Mouse (Mus musculus) CD4-positive helper T cell, adult 2 months (primary cell): ENCODE results near the gene Casp7.

Experiments used
- DNase-seq: peaks from one replicate; pipeline ENCODE4 v3.0.0-alpha.2; 2012; ENCODE audit warnings: low read depth, missing footprints, low spot score

Gene Casp7

DNA sequence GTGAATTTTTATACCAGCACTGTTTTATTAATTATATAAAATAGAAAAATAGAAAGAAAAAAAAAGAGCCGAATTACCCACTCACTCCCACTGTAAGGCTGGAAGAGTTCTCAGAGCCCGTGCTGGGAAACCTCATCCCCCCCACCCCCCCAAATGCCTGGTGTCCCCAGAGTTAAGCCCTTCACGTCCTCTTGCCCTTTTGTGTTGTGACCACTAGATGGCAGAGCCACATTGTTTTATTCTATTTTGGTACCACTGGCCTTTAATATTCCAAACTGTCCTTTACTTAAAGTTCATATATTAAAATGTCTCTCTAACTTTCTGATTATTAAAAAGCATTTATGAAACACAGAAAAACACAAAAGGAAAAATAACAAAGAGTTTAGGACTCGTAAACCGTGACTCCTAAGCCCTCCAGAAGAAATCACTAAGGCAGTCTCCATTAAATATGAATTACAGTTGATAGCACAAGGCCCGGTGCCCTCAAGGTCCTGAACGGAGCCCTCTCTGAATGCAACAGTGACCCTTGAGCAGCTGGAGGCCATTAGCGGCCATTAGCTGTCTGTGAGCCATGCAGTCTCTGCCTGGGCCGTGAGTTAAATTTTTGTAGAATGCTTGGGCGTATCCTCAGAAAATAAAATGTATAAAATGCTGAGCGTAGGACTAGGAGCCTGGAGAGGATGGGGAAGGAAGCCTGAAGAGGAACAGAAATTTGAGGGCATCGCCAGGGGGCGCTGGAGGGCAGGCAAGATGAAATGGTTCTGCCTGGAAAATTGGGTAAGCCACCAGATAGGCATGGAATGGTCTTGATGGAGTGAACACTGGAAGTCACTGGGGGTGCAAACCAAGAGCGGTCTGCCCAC is 25.8 kb downstream of the Casp7 start:
- DNase-seq: peak; percentile 29

DNA sequence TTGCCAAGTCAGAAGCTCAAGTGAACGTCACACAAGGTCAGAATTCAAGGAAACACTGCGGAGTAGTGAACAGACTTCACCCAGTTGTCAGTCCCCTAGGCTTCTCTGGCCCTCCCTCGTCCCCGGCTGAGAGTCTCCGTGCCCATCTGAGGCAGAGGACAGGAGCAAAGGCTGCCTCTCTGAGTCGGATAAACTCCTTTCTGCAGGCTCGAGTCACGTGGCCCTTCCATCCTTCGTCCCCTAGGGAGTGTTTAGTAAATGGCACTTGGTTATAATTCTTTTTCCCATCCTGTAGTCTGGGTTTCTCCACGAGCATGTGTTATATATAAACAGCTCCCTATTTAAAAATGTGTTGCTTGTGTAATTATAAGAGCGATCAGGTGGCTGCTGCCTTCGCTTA is 26.4 kb downstream of the Casp7 start:
- DNase-seq: no peak

DNA sequence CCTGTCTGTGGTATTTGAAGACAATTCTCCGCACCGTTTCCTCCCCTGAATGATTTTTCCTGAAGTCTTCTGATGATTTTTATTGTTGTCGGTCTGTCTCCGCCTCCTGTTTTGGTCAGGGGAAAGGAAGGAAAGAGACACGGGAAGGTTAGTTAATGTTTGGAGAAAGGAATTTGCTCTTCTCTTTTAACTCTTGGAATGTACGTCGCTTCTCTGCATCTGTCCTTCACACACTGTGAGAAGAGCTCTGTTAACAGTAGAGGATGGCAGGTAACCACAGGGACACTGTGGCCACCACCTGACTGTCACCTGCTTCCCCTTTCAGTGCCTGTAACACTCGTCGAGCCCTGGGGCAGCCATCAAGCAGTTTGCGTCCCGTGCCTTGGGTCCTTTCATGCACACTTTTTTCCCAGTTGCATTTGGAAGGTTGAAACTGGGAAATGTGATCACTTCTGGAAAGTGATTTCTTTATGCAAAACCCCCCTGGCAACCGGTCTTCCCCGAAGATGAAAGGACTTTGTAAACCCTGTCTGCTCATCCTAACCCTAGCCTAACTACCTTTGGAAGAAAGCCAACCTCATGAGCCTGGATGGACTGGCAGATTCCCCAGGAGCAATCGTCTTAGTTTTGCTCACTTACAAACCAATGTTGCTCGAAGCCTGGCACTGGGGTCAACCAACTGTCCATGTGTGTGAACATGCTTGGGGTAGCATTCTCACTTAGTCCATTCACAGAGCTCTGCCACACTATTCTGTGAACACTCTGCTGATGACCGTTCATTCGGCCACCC is 27.9 kb downstream of the Casp7 start:
- DNase-seq: no peak

DNA sequence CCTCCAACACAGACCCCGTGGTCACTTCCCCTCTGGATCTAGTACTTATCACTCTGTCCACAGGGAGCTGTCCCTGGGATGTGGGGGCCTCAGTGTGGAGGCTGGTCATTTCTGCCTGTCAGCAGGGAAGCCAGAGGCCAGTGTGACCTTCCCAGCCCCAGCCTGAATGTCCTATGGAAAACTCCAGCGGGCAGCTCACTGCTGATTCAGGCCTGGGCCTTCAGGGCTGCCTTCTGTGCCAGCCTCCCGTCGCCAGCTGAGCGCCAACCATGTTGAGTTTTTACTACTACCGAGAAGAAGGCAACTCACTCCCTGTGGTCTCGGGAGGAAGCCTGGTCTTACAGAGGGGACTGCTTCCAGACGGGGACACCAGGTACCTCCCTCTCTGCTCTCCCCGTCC is 28.6 kb downstream of the Casp7 start:
- DNase-seq: no peak

DNA sequence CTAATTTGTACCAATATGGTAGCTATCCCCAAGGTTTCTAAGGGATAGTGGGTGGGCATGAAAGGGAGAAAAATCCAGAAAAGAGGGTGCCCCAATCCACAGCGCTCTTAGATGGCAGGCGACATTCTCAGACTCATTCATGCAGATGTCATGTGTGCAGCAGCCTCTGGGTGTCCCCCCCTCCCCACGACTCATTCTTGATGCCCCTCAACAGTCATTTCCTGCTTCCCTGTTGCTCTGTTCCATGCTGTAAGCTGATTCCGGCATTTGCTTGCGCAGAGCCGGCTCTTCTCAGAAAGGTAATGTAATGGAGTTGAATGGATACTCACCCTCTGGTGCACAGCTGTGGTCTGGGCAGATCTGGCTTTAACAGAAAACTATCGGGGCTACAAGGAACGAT is 33.4 kb downstream of the Casp7 start:
- no peak for DNase-seq

DNA sequence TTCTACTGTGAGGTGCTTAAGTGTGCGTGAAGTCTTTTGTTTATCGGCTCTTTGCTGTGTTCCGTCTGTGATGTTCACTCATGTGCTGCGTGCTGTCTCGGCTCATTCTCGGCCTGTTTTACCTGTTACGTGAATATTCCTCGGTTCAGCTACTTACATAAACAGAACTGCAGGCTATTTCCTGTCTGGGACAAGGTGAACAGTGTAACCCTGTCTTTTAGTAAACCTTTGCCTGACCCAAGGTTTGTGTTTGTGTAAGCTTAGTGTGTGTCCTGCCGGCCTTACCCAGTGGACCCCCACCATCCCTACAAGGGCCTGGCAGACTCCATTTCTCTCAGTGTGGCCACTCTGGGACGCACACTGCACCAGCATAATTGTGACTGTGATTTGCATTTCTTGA is 35.8 kb downstream of the Casp7 start:
- no peak for DNase-seq

DNA sequence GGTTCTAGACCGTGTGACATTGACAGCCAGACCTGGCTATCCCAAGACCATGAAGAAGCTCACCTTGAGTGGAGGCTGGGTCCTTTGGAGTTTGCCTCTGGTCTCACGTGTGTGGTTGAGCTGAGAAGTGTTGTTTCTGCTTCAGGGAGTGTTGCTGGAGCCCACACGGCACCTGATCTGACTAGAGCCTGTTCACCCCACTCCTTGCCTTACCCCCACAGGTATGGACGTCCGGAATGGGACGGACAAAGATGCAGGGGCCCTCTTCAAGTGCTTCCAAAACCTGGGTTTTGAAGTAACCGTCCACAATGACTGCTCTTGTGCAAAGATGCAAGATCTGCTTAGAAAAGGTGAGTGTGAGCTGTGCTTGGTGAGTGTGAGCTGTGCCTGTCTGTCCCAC is 36.7 kb downstream of the Casp7 start:
- DNase-seq: no peak

DNA sequence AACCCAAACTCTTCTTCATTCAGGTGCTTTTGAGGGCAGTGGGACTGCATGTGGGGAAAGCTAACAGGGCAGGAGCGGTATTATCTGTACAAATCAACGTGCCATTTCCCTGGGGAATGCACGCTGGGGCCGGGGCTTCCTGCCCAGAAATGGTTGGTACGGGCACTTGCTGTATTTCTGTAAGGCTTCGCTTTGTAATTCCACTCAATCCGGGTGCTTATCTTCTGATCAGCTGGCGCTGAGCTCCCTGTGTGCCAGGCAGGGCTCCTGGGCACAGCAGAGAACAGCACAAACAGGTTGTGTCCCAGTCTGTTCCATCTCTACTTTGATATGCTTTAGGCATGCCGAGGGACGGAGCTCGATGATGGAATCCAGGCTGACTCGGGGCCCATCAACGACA is 39.5 kb downstream of the Casp7 start:
- no peak for DNase-seq

DNA sequence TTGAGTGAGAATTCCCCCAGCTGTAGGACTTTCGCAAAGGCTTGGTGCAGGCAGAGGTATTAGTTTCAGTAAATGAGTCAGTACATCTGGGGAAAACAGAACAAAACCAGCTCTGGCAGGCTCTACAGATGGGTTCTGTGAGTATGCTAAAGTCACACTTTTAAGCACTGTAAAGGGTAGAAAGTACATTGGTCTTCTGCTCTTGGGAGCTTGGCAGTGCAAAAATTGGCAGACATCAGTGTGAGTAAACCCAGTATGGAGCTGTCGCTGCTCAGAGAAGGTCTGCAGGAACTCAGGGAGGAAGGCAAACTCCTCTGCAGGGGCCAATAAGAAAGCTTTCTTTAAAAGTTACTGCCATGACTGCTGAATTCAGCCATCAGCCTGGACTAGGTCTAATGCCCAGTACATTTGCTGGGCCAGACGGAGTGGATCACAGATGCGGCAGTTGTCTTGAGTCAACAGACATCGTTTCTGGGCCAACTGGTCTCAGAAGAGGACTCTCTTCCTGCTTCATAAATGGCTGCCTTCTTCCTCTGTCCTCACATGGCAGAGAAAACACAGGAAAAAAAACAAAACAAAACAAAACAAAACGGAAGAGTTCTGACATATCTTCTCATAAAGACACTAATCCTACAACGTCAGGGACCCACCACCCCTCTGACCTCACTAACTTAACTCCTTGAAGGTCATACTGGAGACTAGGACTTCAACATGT is 41.6 kb downstream of the Casp7 start:
- DNase-seq: no peak

DNA sequence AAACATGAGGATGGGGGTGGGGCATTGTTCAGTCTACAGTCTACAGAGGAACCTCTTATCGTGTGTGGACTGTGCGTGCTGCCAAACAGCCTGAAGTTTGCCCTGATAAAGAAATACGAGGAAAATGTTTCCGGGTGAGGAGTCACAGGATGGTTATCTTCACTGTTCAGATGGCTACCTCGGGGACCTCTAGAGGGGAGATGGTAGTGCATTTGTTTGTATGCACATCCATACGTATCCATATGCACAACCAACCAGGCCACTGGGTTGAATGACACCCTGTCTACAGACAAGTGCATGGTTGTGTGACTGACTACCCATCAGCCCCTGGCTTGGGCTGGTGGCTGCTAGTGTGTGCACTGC is 42.1 kb downstream of the Casp7 start:
- no peak for DNase-seq

DNA sequence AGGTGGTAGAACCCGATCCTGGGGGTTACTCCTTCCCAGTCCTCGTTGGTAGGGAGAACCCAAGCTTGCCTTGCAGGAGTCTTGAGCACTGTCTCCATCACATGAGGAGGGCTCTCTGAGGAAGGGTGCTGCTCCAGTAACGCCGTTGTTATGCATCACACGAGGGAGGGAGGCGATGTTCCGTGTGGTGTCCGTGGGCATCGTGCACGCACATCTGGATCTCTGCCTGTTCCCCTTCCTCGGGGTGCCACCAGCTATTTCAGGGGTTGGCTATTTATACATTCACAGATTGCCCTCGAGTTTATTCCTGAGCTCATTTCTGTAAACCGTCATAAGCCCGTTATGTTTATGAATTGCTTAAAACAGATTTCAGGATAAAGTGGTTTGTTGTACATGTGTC is 46.5 kb downstream of the Casp7 start:
- DNase-seq: no peak

DNA sequence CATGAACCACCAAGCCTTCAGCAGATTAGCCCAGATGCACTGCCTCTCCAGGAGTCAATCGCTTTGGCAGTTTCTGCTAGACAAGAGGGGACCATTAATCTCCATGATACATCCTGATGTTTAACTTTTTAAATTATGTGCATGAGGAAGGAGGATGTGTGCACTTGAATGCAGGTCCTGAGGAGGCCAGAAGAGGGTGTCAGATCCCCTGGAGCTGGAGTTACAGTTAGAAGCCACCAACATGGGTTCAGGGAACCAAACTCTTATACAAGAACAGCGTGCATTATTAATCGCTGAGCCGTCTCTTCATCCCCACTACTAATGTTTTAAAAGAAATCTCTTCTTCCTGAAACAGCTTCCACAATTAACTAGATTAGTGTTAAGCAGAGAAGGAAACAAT is 51.9 kb downstream of the Casp7 start:
- no peak for DNase-seq

DNA sequence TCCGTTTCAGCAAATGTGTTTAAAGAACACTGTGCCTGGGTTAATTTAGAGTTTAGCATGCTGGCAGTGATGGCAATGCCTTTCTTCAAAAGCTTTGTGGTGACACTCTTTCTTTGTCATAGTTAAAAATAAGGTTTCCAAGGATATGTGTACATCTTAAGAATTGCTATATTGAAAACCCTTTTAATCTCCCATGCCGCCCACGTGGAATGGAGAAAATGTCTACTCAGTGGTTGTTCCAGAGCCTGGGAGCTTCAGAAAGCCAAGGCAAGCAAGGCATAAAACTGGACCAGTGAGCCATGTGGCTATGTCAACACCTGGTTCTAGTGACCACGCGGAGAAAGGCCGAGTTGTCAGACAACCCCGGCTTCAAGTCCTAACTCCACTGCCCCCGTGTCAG is 52.6 kb downstream of the Casp7 start:
- DNase-seq: no peak

DNA sequence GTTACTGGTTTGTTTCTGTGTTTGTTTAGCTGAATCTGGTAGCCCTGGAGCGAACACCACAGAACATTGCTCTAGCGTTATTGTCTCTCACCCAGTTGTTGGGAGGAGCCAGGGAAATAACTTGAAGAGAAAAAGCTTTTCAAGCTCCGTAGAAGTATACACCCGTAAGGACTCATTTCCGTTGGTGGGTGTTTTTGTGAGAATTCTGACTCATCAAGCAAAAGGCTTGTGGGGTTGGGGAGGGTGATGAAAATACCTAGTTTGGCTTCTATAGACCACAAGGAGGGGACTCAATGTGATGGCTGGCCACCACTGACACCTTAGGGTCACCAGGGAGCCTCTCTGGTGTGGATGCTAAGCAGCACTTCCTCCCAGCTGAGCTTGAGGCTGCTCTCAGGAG is 54.0 kb downstream of the Casp7 start:
- DNase-seq: peak; percentile 55

DNA sequence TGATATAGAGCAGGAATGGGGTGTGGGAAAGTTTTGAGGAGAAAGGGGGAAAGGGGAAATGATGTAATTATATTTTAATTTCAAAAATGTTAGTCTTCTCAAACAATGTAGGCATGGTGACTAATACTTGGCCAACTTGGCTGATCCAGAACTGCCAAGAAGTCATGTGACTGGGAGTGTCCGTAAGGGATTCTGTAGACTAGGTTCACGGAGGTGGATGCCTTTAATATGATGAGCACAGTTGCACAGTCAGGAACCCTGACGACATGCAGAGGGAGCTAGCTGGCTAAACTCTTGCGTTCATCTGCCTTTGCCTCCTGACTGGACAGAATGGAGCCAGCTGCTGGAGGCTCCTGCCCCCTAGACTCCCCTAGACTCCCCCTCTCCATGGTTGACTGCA is 54.9 kb downstream of the Casp7 start:
- no peak for DNase-seq

DNA sequence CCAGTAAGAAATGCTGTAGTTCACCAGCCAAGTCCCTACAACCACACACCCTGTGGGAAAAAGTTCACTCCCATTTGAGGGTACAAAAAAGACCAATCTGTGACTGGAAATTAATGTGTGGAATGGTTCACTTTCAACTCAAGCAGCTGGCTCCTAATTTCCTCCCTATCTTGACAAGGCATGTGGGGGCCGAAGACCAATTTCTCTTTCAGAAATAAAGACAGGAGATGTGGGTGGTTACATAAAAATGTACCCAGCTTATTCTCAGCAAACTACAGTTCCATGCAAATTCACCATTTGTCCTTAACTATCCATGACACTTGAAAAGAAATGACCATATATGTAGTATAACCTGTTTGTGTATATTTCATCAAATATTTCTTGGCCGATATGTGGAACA is 55.5 kb downstream of the Casp7 start:
- DNase-seq: no peak

DNA sequence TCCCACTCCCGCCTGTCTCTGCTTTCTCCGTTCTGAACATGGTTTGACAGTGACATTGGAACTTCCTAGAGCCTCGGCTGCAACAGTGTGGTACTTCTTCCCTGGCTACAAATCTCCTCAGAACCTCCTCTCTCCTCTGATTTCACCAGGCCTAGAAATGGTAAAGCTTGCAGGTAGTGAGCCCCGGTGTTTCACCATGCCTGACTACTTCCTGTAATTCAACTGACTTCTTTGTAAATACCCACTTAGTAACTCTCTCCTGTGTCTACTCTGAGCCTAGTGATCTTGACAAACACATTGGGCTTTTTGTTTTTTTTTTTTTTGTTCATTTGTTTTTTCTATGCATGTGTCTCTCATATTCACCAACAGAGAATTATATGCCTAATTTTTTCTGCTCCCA is 57.9 kb downstream of the Casp7 start:
- no peak for DNase-seq

DNA sequence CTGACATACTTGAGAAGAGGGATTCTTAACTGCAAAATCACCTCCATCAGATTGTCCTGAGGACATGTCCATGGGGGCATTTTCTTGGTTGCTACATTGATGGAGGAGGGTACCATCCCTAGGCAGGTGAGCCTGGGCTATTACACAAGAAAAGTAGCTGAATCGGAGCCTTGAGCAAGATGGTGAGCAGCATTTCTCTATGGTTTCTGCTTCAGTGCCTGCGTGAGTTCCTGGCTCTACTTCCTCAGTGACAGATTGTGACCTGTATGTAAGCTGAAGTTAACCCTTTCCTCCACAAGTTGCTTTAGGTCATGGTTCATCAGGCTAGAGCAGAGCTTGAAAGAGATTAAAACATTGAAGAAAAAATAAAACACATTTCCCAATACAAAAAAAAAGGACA is 58.4 kb downstream of the Casp7 start:
- DNase-seq: no peak

DNA sequence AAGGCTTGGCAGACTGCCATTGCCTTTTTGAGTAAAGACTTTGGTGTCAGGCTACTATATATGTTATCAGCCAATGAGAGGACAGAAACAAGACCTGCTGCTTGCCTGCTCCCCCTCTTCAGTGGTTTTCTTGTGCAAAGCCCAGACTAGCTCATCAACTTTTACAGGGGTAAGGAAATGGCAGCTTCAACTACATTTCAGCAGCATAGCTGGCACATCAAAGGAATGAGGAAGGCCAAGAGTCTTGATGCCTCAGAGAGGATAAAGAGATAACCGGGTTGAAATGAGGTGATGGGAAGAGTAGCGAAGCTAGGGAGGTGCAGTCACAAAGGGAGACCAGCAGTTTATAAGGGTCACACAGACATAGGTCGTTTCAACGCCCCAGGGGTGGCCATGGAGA is 60.6 kb downstream of the Casp7 start:
- DNase-seq: no peak

DNA sequence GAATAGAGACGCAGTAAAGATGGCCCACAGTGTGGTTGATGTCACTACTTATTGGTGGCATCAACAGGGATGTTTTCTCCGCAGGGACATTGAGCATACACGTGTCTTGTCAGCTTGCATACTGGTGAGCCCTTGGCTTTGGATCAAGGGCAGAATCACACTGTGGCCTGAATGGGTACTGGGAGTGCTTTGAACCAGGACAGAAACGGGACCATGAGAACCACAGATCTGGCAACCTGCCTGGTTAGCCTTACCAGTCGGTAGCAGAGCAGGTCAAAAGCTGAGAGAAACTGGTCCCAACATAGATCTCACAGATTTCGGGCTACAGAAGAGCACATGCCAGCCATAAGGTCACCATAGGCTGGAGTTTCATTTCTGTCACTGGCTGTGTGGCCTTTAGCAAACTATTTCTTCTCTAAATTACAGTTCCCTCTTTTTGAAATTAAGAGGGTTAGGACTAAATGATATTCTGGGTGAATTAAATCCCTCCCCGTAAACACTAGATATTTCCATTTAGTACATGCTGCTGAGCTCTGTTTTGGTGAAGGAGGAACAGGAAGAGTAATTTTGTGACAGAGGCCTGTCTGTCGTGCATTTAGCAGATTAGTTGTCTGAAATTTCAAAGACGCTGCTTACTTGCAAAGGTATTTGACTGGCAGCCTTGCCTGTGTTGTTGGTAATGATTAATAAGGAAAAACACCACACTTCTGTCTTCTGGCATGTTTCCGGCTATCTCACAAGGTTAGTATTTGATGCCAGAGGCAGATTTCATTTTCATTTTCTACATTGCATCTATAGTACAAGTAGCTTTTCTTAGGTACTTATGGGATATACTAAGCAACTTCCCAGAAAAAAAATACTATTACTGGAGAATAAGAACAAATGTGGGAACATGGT is 62.5 kb downstream of the Casp7 start:
- no peak for DNase-seq

DNA sequence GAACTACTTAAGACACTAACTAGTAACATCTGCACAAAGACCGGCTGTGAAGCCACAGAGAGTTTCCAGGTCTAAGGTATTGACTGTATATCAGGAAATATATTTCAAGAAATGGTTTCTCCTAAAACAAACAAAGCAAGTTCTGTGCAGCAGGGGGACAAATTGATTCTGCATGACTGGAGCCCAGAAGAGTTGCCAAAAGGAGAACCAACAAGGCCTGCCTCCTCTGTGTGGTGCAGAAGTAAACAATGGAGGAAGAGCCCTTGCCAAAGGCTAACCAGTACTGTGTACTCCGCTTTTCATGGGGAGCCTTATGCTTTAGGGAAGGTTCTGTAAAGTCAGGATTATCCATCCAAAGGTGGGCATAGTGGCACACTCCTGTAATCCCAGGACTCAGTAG is 63.3 kb downstream of the Casp7 start:
- no peak for DNase-seq
